Mouse (Mus musculus): ENCODE data around the gene Prtg. TPM values are rescaled to one million over a fixed set of nuclear protein-coding genes. Genes with fewer than 3 reads are reported as not detected.

Gene Prtg
- total and polyA plus RNA-seq, 3 experiments = not detected

DNA sequence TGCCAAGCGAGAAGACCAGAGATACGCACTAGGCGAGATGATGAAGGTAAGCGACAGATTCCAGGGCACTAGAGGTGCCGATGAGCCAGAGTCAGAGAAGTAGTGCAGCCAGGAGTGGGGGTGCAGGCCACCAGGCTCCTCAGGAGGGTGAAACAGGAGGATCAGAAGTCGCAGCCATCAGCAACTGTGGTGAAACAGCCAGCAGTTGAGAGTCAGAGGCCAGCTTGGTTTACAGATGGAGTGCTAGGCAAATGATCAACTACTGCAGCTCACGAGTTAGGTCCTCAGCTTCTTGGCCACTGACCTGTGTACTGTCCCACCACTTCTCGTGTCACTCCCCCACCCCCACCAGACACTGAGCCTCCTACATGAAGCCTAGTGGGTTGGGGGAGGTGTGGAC is 154.7 kb downstream of the Prtg start:
- H3K27ac ChIP-seq (ENCODE audit: insufficient read depth, low read depth) = peak overlapping the region; percentile 40; the same call in 1 of the 2 replicates
- no peaks in the 10 kb centered on the region for H3K27me3 ChIP-seq (replicated peaks)
- H3K4me1 ChIP-seq (ENCODE audit: control insufficient read depth in 1 of 2, insufficient read depth in 2 of 2) = peaks cover 18 to 35% of the 10 kb centered on the region in 2 experiments
- H3K79me2 ChIP-seq (replicated peaks; ENCODE audit: control insufficient read depth, extremely low read depth, insufficient read depth, poor library complexity, severe bottlenecking) = no peaks in the 10 kb centered on the region
- dilution Hi-C loops (cut with MboI; ENCODE audit: extremely low pct_ligation_motif_present, extremely low pct_unique_long_range_greater_than_20kb, low sequenced_read_pairs) = no loop called here
- in situ Hi-C loops (cut with MboI; ENCODE audit: low pct_ligation_motif_present, low pct_unique_long_range_greater_than_20kb, low sequenced_read_pairs) = no loop called here
- 0 out of 2 replicates have a peak, but pooled peaks have one; percentile 4 for TF ChIP-seq BHLHE40 (IDR thresholded peaks at IDR 0.05; ENCODE audit: low read depth, low read length)
- no peak for TF ChIP-seq TCF12 (IDR thresholded peaks at IDR 0.05; ENCODE audit: low read depth, low read length)
- TF ChIP-seq KAT2A (IDR thresholded peaks at IDR 0.05; ENCODE audit: insufficient replicate concordance, low read length) = no peak
- no peak for DNase-seq (ENCODE audit: extremely low read depth)
- H3K4me2 ChIP-seq (ENCODE audit: insufficient read depth, low read depth, poor library complexity, severe bottlenecking) = peak overlapping the region; percentile 65
- H3K9me3 ChIP-seq (replicated peaks; ENCODE audit: low read length) = no peaks in the 10 kb centered on the region
- H3K36me3 ChIP-seq (replicated peaks in 1 of 2; ENCODE audit: control insufficient read depth in 1 of 2, insufficient read depth in 1 of 2, low read length in 1 of 2) = peaks cover 0 to 17% of the 10 kb centered on the region in 2 experiments
- H3K9ac ChIP-seq (ENCODE audit: insufficient read depth, low read depth) = peak overlapping the region; percentile 14
- peak overlapping the region; percentile 21 to 54 (median 52) for H3K4me3 ChIP-seq (replicated peaks in 1 of 3; ENCODE audit: low read depth in 2 of 3, low read length in 2 of 3, poor library complexity in 1 of 3)

DNA sequence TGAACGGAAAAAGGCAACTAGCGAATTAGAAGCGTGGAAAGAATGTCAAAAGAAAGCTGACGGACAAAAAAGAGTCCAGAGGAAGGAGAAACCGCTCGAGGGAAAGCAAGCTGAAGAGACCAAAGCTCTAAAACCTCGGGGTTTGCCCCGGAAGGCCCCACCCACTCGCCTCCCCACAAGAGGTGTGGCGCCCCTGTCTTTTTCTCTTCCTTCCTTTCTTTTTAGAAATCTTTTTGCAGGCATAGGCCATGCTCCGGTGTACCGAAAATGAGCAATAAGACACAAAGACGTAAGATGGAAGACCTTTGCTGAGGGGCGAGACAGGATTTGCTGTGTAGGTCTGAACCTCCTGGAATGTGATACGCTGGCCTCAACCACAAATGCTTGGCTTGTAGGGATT is 155.3 kb downstream of the Prtg start:
- H3K36me3 ChIP-seq (replicated peaks in 1 of 2; ENCODE audit: control insufficient read depth in 1 of 2, insufficient read depth in 1 of 2, low read length in 1 of 2) = peaks cover 0 to 17% of the 10 kb centered on the region in 2 experiments
- H3K79me2 ChIP-seq (replicated peaks; ENCODE audit: control insufficient read depth, extremely low read depth, insufficient read depth, poor library complexity, severe bottlenecking) = no peaks in the 10 kb centered on the region
- peaks cover 18 to 35% of the 10 kb centered on the region in 2 experiments for H3K4me1 ChIP-seq (ENCODE audit: control insufficient read depth in 1 of 2, insufficient read depth in 2 of 2)
- no peaks in the 10 kb centered on the region for H3K9me3 ChIP-seq (replicated peaks; ENCODE audit: low read length)
- dilution Hi-C loops (cut with MboI; ENCODE audit: extremely low pct_ligation_motif_present, extremely low pct_unique_long_range_greater_than_20kb, low sequenced_read_pairs) (no loop called here), in situ Hi-C loops (cut with MboI; ENCODE audit: low pct_ligation_motif_present, low pct_unique_long_range_greater_than_20kb, low sequenced_read_pairs) (no loop called here)
- no peaks in the 10 kb centered on the region for H3K27me3 ChIP-seq (replicated peaks)
- DNase-seq (ENCODE audit: extremely low read depth) = peak; percentile 52
- H3K4me2 ChIP-seq (ENCODE audit: insufficient read depth, low read depth, poor library complexity, severe bottlenecking) = peak overlapping the region; percentile 65
- peak overlapping the region; percentile 48 to 54 (median 52) for H3K4me3 ChIP-seq (replicated peaks in 1 of 3; ENCODE audit: low read depth in 2 of 3, low read length in 2 of 3, poor library complexity in 1 of 3)
- no peak for TF ChIP-seq CTCF (conservative IDR thresholded peaks at IDR 0.05 in 1 of 2, IDR thresholded peaks at IDR 0.05 in 1 of 2; ENCODE audit: low read depth in 2 of 2, low read length in 2 of 2)
- TF ChIP-seq PAX5 (IDR thresholded peaks at IDR 0.05; ENCODE audit: low read length) = no peak
- TF ChIP-seq CHD1 (IDR thresholded peaks at IDR 0.05; ENCODE audit: low read depth, low read length) = peak; percentile 27; the same call in 1 of the 2 replicates
- peak; percentile 29 for TF ChIP-seq HCFC1 (IDR thresholded peaks at IDR 0.05; ENCODE audit: low read depth, low read length)
- TF ChIP-seq ETS1 (conservative IDR thresholded peaks at IDR 0.05; ENCODE audit: low read depth, low read length) = no peak
- no peak for TF ChIP-seq JUND (conservative IDR thresholded peaks at IDR 0.05; ENCODE audit: low read depth, low read length)
- no peak for TF ChIP-seq ZMIZ1 (IDR thresholded peaks at IDR 0.05; ENCODE audit: low read depth, low read length)
- no peak for TF ChIP-seq BHLHE40 (IDR thresholded peaks at IDR 0.05; ENCODE audit: low read depth, low read length)
- TF ChIP-seq USF2 (conservative IDR thresholded peaks at IDR 0.05; ENCODE audit: low read depth, low read length) = no peak
- TF ChIP-seq ZC3H11A (IDR thresholded peaks at IDR 0.05; ENCODE audit: low read depth, low read length) = no peak
- TF ChIP-seq POLR2A (IDR thresholded peaks at IDR 0.05; ENCODE audit: low read depth, low read length) = peak; percentile 46
- TF ChIP-seq SIN3A (IDR thresholded peaks at IDR 0.05; ENCODE audit: low read length) = no peak
- TF ChIP-seq ELF1 (IDR thresholded peaks at IDR 0.05; ENCODE audit: low read depth, low read length) = peak; percentile 47; the same call in 1 of the 2 replicates
- no peak for TF ChIP-seq NRF1 (IDR thresholded peaks at IDR 0.05; ENCODE audit: low read depth, low read length)
- TF ChIP-seq EP300 (IDR thresholded peaks at IDR 0.05; ENCODE audit: low read length) = no peak
- no peak for TF ChIP-seq CHD2 (IDR thresholded peaks at IDR 0.05; ENCODE audit: low read length)
- no peak for TF ChIP-seq MXI1 (IDR thresholded peaks at IDR 0.05; ENCODE audit: low read depth, low read length)
- peak overlapping the region; percentile 31; the same call in 1 of the 2 replicates for H3K27ac ChIP-seq (ENCODE audit: insufficient read depth, low read depth)
- H3K9ac ChIP-seq (ENCODE audit: insufficient read depth, low read depth) = peak overlapping the region; percentile 14

Other genes with a start within 250 kb of the Prtg start
- gene Nedd4, start 144.5 kb upstream of the Prtg start, total RNA-seq (2012; rRNA removed) = 56.9 and 65.0 TPM in 2 replicates
- 189 and 206 TPM in 2 replicates for gene Nedd4, start 144.5 kb upstream of the Prtg start, total RNA-seq (2014; rRNA removed)
- 196 and 211 TPM in 2 replicates for gene Nedd4, start 144.5 kb upstream of the Prtg start, polyA plus RNA-seq (2012; ENCODE audit: insufficient read length, low read depth)
- gene Pygo1, start 118.8 kb downstream of the Prtg start, total RNA-seq (2012; rRNA removed) = not detected in 2 replicates
- not detected in 2 replicates for gene Pygo1, start 118.8 kb downstream of the Prtg start, total RNA-seq (2014; rRNA removed)
- not detected in 2 replicates for gene Pygo1, start 118.8 kb downstream of the Prtg start, polyA plus RNA-seq (2012; ENCODE audit: insufficient read length, low read depth)
- 2.1 and 3.4 TPM in 2 replicates for gene Dyx1c1, start 151.9 kb downstream of the Prtg start, total RNA-seq (2012; rRNA removed)
- 6.2 and 6.8 TPM in 2 replicates for gene Dyx1c1, start 151.9 kb downstream of the Prtg start, total RNA-seq (2014; rRNA removed)
- 5.7 and 6.1 TPM in 2 replicates for gene Dyx1c1, start 151.9 kb downstream of the Prtg start, polyA plus RNA-seq (2012; ENCODE audit: insufficient read length, low read depth)
- not detected in 2 replicates for gene Gm44503, start 152.0 kb downstream of the Prtg start, total RNA-seq (2012; rRNA removed)
- not detected in 2 replicates for gene Gm44503, start 152.0 kb downstream of the Prtg start, total RNA-seq (2014; rRNA removed)
- gene Gm44503, start 152.0 kb downstream of the Prtg start, polyA plus RNA-seq (2012; ENCODE audit: insufficient read length, low read depth) = not detected in 2 replicates
- 4.0 and 7.3 TPM in 2 replicates for gene Ccpg1os, start 178.5 kb downstream of the Prtg start, total RNA-seq (2012; rRNA removed)
- 9.2 and 12.6 TPM in 2 replicates for gene Ccpg1os, start 178.5 kb downstream of the Prtg start, total RNA-seq (2014; rRNA removed)
- gene Ccpg1os, start 178.5 kb downstream of the Prtg start, polyA plus RNA-seq (2012; ENCODE audit: insufficient read length, low read depth) = 4.0 and 5.2 TPM in 2 replicates
- 3.6 and 5.2 TPM in 2 replicates for gene Ccpg1, start 178.6 kb downstream of the Prtg start, total RNA-seq (2012; rRNA removed)
- gene Ccpg1, start 178.6 kb downstream of the Prtg start, total RNA-seq (2014; rRNA removed) = 5.7 and 6.2 TPM in 2 replicates
- 15.4 and 18.3 TPM in 2 replicates for gene Ccpg1, start 178.6 kb downstream of the Prtg start, polyA plus RNA-seq (2012; ENCODE audit: insufficient read length, low read depth)
- 5.7 and 6.7 TPM in 2 replicates for gene Pigb, start 233.5 kb downstream of the Prtg start, total RNA-seq (2012; rRNA removed)
- gene Pigb, start 233.5 kb downstream of the Prtg start, total RNA-seq (2014; rRNA removed) = 2.8 and 3.8 TPM in 2 replicates
- 13.6 and 15.9 TPM in 2 replicates for gene Pigb, start 233.5 kb downstream of the Prtg start, polyA plus RNA-seq (2012; ENCODE audit: insufficient read length, low read depth)
- 14.8 and 15.1 TPM in 2 replicates for gene Rab27a, start 238.0 kb downstream of the Prtg start, total RNA-seq (2012; rRNA removed)
- gene Rab27a, start 238.0 kb downstream of the Prtg start, total RNA-seq (2014; rRNA removed) = 20.0 and 20.5 TPM in 2 replicates
- 24.7 and 25.6 TPM in 2 replicates for gene Rab27a, start 238.0 kb downstream of the Prtg start, polyA plus RNA-seq (2012; ENCODE audit: insufficient read length, low read depth)

All from CH12.LX (cell line).